Mouse (Mus musculus): ENCODE results near the gene Nt5c2.
"Not testable (repeated sequence)": the region's sequence is repeated elsewhere in the genome, so short reads cannot be mapped to it uniquely, and the experiment has no call there.

DNA sequence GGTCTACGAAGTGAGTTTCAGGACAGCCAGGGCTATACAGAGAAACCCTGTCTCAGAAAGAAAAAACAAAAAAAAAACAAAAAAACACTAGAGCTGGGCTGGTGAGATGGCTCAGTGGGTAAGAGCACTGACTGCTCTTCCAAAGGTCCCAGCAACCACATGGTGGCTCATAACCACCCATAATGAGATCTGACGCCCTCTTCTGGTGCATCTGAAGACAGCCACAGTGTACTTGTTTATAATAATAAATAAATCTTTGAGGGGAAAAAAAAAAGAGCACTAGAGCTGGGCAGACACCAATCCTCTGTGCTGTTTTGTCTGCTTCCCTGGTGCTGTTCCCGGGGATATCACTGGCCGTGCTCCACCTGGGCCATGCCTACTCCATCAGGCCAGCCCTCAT, 22.6 kb downstream of the Nt5c2 start:
- not testable (repeated sequence) for TF ChIP-seq TAL1, GATA1 (IDR thresholded peaks at IDR 0.05; ENCODE audit: low read length)
